Mouse (Mus musculus) liver, embryonic 14.5 days (tissue): ENCODE data around the gene Tmtc2. TPM values are rescaled to one million over a fixed set of nuclear protein-coding genes. Genes with fewer than 3 reads are reported as not detected.

Experiments
- ATAC-seq: fragments of 200-750 bp; cut with Nextera tagmentation; 2 replicates; pipeline ENCODE4 v1.8.0; 2017; ENCODE audit warnings: moderate number of reproducible peaks, mild to moderate bottlenecking, moderate library complexity; ENCODE audit not compliant: insufficient read depth
- DNase-seq, 3 experiments: peaks; one replicate each; pipeline ENCODE4 v3.0.0-alpha.2; 2012 to 2013; ENCODE audit warnings: low read depth in 3 of 3, low spot score in 3 of 3
- H3K27ac ChIP-seq: fragments of 300-500 bp; sonication (generic); 2 replicates; pipeline ENCODE4 v1.5.1; 2014; ENCODE audit warnings: moderate library complexity, mild to moderate bottlenecking, control low read depth, inconsistent platforms
- H3K27me3 ChIP-seq: fragments of 300-500 bp; sonication (generic); 2 replicates; pipeline ENCODE4 v1.6.1; 2014; ENCODE audit warnings: mild to moderate bottlenecking, low read length, moderate library complexity; ENCODE audit not compliant: control insufficient read depth, insufficient read depth
- H3K36me3 ChIP-seq: fragments of 300-500 bp; sonication (generic); replicated peaks from 2 replicates; pipeline ENCODE4 v1.6.1; 2014; ENCODE audit warnings: low read depth; ENCODE audit not compliant: control insufficient read depth, insufficient read depth
- H3K4me1 ChIP-seq, 2 experiments: fragments of 200-500 bp in 1 of 2; fragments of 300-500 bp in 1 of 2; sonication (generic) in 1 of 2; replicated peaks; 2 replicates each; pipeline ENCODE4 v1.6.1; 2012 to 2014; ENCODE audit warnings: antibody characterized with exemption in 1 of 2, inconsistent platforms in 1 of 2, low read length in 1 of 2; ENCODE audit not compliant: control insufficient read depth in 2 of 2, insufficient read depth in 2 of 2
- H3K4me2 ChIP-seq: fragments of 300-500 bp; sonication (generic); 2 replicates; pipeline ENCODE4 v1.6.1; 2014; ENCODE audit warnings: low read depth, mild to moderate bottlenecking, control low read depth, moderate library complexity
- H3K4me3 ChIP-seq, 2 experiments: fragments of 200-500 bp in 1 of 2; fragments of 300-500 bp in 1 of 2; sonication (generic) in 1 of 2; 2 replicates each; pipeline ENCODE4 v1.5.1; 2012 to 2014; ENCODE audit warnings: low read depth in 2 of 2, low read length in 2 of 2, mild to moderate bottlenecking in 2 of 2, control low read depth in 1 of 2, inconsistent platforms in 1 of 2, moderate library complexity in 1 of 2; ENCODE audit not compliant: insufficient read depth in 1 of 2
- H3K9ac ChIP-seq: fragments of 300-500 bp; sonication (generic); replicated peaks from 2 replicates; pipeline ENCODE4 v1.6.1; 2014; ENCODE audit warnings: mild to moderate bottlenecking, control low read depth, moderate library complexity
- H3K9me3 ChIP-seq: fragments of 300-500 bp; sonication (generic); 2 replicates; pipeline ENCODE4 v1.6.1; 2016; ENCODE audit warnings: low read length, mixed read lengths; ENCODE audit not compliant: control insufficient read depth
- CTCF ChIP-seq: IDR thresholded peaks from 2 replicates; pipeline ENCODE4 v1.5.1; 2016; ENCODE audit warnings: antibody characterized with exemption, low read depth, control low read depth
- EP300 ChIP-seq: IDR thresholded peaks from 2 replicates; pipeline ENCODE4 v1.6.1; 2016; ENCODE audit warnings: antibody characterized with exemption, low read depth
- WGBS: fragments of 180-500 bp; shearing (Covaris S2); extraction: QIAGEN DNeasy Blood & Tissue Kit; methylation state at CpG from one replicate; pipeline ENCODE4 v1.1.7; 2014; ENCODE audit not compliant: insufficient replicate concordance; 5-methylcytosine and 5-hydroxymethylcytosine counted together
- polyA plus RNA-seq, 2 experiments: library from polyadenylated mRNA; depleted of rRNA in 1 of 2; stranded (reverse) in 1 of 2; unstranded in 1 of 2; fragments of >200 nt; fragmentation: Nextera tagmentation in 1 of 2; extraction: Ambion mirVana in 1 of 2; gene quantifications; 2 replicates each; pipeline versions ENCODE4 v1.2.1 to v1.2.3; 2012 to 2014

The Tmtc2 gene
- polyA plus RNA-seq, 2 experiments = 0.33 to 0.44 TPM

DNA sequence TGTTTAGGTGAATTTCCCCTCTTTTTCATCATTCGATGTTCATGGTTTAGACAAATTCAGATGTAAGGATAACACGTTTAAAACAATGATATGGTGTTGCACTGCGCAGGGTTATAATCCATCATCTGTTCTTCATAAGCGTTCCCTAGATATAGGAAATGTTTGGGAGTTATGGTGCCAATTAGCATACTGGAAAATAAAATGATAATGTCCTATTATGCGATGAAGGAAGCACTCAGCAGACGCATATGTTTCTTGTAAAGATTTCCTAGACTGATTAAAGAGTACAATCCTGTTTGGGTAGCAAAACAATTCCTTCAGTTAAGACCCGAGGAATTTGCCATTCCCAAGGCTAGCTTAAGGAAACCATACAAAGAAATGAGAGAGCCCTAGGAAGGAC, 343.8 kb downstream of the Tmtc2 start:
- no peak for ATAC-seq
- no peak for TF ChIP-seq EP300
- no peak for TF ChIP-seq CTCF

DNA sequence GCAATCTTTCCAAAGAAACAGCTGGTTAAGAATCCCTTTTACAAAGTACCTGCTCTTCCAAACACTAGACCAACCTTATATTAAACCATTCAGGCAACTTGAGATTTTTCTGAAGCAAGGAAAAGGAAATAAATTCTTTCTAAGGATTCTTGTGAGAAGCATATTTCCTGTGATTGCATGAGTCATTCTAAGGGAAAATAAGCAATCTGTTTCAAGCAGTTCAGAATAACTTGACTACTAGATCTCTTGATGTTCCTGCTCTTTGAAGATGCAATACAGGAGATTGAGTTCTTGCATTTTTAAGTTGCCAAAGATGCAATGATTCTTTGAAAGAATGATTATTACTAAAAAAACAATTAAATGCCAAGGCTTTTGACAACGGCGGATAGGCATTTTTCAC, 345.6 kb downstream of the Tmtc2 start:
- no peak for DNase-seq
- TF ChIP-seq EP300 (no peak), CTCF (no peak)
- no peak overlapping the region for H3K4me2 ChIP-seq
- ATAC-seq = no peak
- no peaks in the 10 kb centered on the region for H3K27me3 ChIP-seq
- H3K4me3 ChIP-seq = no peak overlapping the region
- H3K36me3 ChIP-seq = no peaks in the 10 kb centered on the region
- no peaks in the 10 kb centered on the region for H3K9me3 ChIP-seq
- no peak overlapping the region for H3K27ac ChIP-seq
- WGBS = 83% methylated on average over 2 of the region's 2 CpGs
- H3K4me1 ChIP-seq = no peaks in the 10 kb centered on the region
- H3K9ac ChIP-seq = no peak overlapping the region

More for the DNA sequence above, 343.8 kb downstream of the Tmtc2 start:
- Histone ChIP-seq H3K27ac (no peak overlapping the region), H3K4me1 (no peaks in the 10 kb centered on the region), H3K9me3 (no peaks in the 10 kb centered on the region), H3K36me3 (no peaks in the 10 kb centered on the region), H3K9ac (no peak overlapping the region), H3K4me3 (no peak overlapping the region), H3K4me2 (no peak overlapping the region), H3K27me3 (no peaks in the 10 kb centered on the region)
- WGBS = 61% methylated on average over 7 of the region's 7 CpGs
- DNase-seq = no peak

DNA sequence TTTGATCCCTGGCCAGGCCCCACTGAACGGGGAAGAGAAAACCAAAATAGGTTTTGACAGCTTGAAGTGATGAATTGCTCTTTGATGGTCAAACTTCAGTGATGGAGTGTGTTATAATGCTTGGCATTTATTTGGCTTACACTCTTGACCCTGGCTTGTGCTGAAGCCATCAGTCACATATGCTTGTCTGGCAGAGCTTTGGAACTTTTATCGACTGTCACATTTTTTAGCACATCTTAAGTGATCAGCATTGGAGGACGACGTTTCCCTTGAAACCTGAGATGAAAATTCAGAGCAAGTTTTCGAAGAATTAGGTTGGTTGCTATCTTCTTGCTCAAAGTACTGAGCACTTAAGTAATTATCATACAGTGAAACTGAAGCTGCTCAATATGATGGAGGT, 346.6 kb downstream of the Tmtc2 start:
- H3K27ac ChIP-seq = no peak overlapping the region
- DNase-seq (no peak), ATAC-seq (no peak)
- H3K4me1 ChIP-seq = peaks cover 0 to 3% of the 10 kb centered on the region in 2 experiments; a peak in 2 of 4 replicates
- TF ChIP-seq CTCF (no peak), EP300 (no peak)
- H3K36me3 ChIP-seq = no peaks in the 10 kb centered on the region
- no peak overlapping the region for H3K9ac ChIP-seq
- 62% methylated on average over 5 of the region's 5 CpGs for WGBS
- H3K27me3 ChIP-seq = no peaks in the 10 kb centered on the region
- H3K4me2 ChIP-seq = no peak overlapping the region
- no peak overlapping the region for H3K4me3 ChIP-seq
- H3K9me3 ChIP-seq = no peaks in the 10 kb centered on the region

DNA sequence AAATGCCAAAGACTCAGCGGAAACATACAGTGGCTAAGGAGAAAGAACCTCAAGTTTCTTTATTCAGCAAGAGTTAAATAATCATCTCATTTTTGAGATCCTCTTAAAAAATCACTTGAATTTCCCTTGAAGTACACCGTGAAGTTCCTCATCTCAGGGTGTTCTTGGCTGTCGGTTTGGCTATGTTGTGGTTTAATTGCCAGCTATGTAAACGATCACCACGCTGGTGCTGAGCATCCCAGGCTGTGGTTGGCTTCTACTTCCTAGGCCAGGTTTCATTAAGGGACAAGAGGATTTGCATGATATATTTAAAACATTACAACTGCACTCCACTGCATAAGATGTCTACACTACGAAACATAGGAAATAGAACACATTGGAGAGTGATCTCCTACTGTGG, 348.5 kb downstream of the Tmtc2 start:
- H3K27me3 ChIP-seq = no peaks in the 10 kb centered on the region
- WGBS = 58% methylated on average over 6 of the region's 6 CpGs
- TF ChIP-seq EP300 (no peak), CTCF (no peak)
- H3K4me2 ChIP-seq = no peak overlapping the region
- no peak overlapping the region for H3K27ac ChIP-seq
- ATAC-seq = no peak
- H3K9ac ChIP-seq = no peak overlapping the region
- H3K4me1 ChIP-seq = peaks cover 0 to 3% of the 10 kb centered on the region in 2 experiments; a peak in 2 of 4 replicates
- DNase-seq = no peak
- H3K36me3 ChIP-seq = no peaks in the 10 kb centered on the region
- no peaks in the 10 kb centered on the region for H3K9me3 ChIP-seq
- H3K4me3 ChIP-seq = no peak overlapping the region

DNA sequence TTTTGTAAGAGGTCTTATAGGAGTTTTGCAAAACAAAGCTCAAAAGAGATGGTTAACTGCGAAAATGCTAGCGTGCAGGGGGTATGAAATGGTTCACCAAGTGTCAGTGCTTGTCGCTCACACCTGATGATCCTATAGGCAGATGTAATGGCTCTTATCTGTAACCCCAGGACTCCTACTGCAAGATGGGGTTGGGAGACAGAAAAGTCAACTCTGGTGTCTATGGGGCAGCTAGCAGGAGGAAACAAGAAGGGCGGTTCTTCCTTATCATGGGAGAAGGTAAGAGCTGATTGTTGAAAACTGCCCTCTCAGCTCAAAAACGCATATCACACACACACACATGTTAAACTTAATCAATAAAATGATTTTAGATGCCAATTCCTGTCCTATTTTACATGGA, 351.3 kb downstream of the Tmtc2 start:
- Histone ChIP-seq H3K9me3 (no peaks in the 10 kb centered on the region), H3K27ac (no peak overlapping the region), H3K27me3 (no peaks in the 10 kb centered on the region), H3K9ac (no peak overlapping the region), H3K4me2 (no peak overlapping the region), H3K4me1 (peaks cover 0 to 3% of the 10 kb centered on the region in 2 experiments; a peak in 2 of 4 replicates), H3K36me3 (no peaks in the 10 kb centered on the region), H3K4me3 (no peak overlapping the region)
- TF ChIP-seq EP300 (peak; percentile 47), CTCF (no peak)
- peak in 2 of 3 experiments; percentile 1 to 6 for DNase-seq
- 25% methylated on average over 5 of the region's 5 CpGs for WGBS
- ATAC-seq = peak; percentile 79
